Mouse (Mus musculus) intestine, embryonic 15.5 days (tissue): ENCODE measurements around the gene Poldip2. TPM values are rescaled to one million over a fixed set of nuclear protein-coding genes. Genes with fewer than 3 reads are reported as not detected.
A peak's percentile ranks its signal among the peaks of the same experiment; 100 is the strongest.

Experiments used
- ATAC-seq: fragments of 200-750 bp; cut with Nextera tagmentation; 2 replicates; pipeline ENCODE4 v1.8.0; 2017; ENCODE audit warnings: moderate TSS enrichment, moderate library complexity
- H3K27ac ChIP-seq: fragments of 300-500 bp; sonication (generic); 2 replicates; pipeline ENCODE4 v1.5.1; 2015; ENCODE audit warnings: mild to moderate bottlenecking, inconsistent platforms
- H3K27me3 ChIP-seq: fragments of 300-500 bp; sonication (generic); replicated peaks from 2 replicates; pipeline ENCODE4 v1.6.1; 2015; ENCODE audit warnings: inconsistent platforms
- H3K36me3 ChIP-seq: fragments of 300-500 bp; sonication (generic); 2 replicates; pipeline ENCODE4 v1.6.1; 2015; ENCODE audit warnings: inconsistent platforms
- H3K4me1 ChIP-seq: fragments of 300-500 bp; sonication (generic); replicated peaks from 2 replicates; pipeline ENCODE4 v1.6.1; 2015; ENCODE audit warnings: inconsistent platforms
- H3K4me2 ChIP-seq: fragments of 300-500 bp; sonication (generic); replicated peaks from 2 replicates; pipeline ENCODE4 v1.6.1; 2015; ENCODE audit warnings: mild to moderate bottlenecking, inconsistent platforms
- H3K4me3 ChIP-seq: fragments of 300-500 bp; sonication (generic); replicated peaks from 2 replicates; pipeline ENCODE4 v1.5.1; 2015; ENCODE audit warnings: inconsistent platforms
- H3K9ac ChIP-seq: fragments of 300-500 bp; sonication (generic); 2 replicates; pipeline ENCODE4 v1.6.1; 2015; ENCODE audit warnings: inconsistent platforms
- H3K9me3 ChIP-seq: fragments of 300-500 bp; sonication (generic); 2 replicates; pipeline ENCODE4 v1.6.1; 2016; ENCODE audit warnings: inconsistent platforms
- WGBS: fragments of 180-500 bp; shearing (Covaris S2); methylation state at CpG from one replicate; pipeline ENCODE4 v1.1.7; 2015; 5-methylcytosine and 5-hydroxymethylcytosine counted together
- polyA plus RNA-seq: library from polyadenylated mRNA; unstranded; fragments of >200 nt; fragmentation: Nextera tagmentation; extraction: Ambion mirVana; gene quantifications from 2 replicates; pipeline ENCODE4 v1.2.1, GENCODE M21; 2015

Gene Poldip2
- polyA plus RNA-seq, 1 experiment from 2014 or later, result 149 TPM

GRCm38 (mm10) chr11:78534516-78534915 lies 22.5 kb downstream of the Poldip2 start:
- no peak for ATAC-seq
- H3K4me3 ChIP-seq, result peak overlapping the region; percentile 82
- peaks cover 23% of the 10 kb centered on the region; the same call in 1 of the 2 replicates for H3K4me1 ChIP-seq
- 0 out of 2 replicates have a peak overlapping the region, but pooled peaks have one; percentile 98 for H3K27ac ChIP-seq
- WGBS, result 87% methylated on average over 4 of the region's 4 CpGs
- H3K36me3 ChIP-seq, result peaks cover 3% of the 10 kb centered on the region; the same call in 1 of the 2 replicates
- no peaks in the 10 kb centered on the region for H3K27me3 ChIP-seq
- peak overlapping the region; percentile 62 for H3K4me2 ChIP-seq
- no peaks in the 10 kb centered on the region for H3K9me3 ChIP-seq
- H3K9ac ChIP-seq, result peak overlapping the region; percentile 85

- WGBS, result under 1% methylated on average over 23 of the region's 23 CpGs
- H3K27me3 ChIP-seq, result no peaks in the 10 kb centered on the region
- peaks cover 23% of the 10 kb centered on the region; the same call in 1 of the 2 replicates for H3K4me1 ChIP-seq
- H3K4me3 ChIP-seq, result peak overlapping the region; percentile 82
- no peaks in the 10 kb centered on the region for H3K9me3 ChIP-seq
- peak overlapping the region; percentile 98 for H3K27ac ChIP-seq
- peak; percentile 24 for ATAC-seq
- peak overlapping the region; percentile 62 for H3K4me2 ChIP-seq
- H3K36me3 ChIP-seq, result peaks cover 4% of the 10 kb centered on the region; the same call in 1 of the 2 replicates
- H3K9ac ChIP-seq, result peak overlapping the region; percentile 85
Observed at GRCm38 (mm10) chr11:78535376-78536079, 23.5 kb downstream of the Poldip2 start.

- peak within 1 kb of the TSS; percentile 71 for H3K4me2 ChIP-seq
- under 1% methylated on average over 52 of the region's 52 CpGs for WGBS
- peaks cover 23% of the 10 kb centered on the region; the same call in 1 of the 2 replicates for H3K4me1 ChIP-seq
- peak; percentile 98 for ATAC-seq
- H3K9me3 ChIP-seq, result no peaks in the 10 kb centered on the region
- H3K27me3 ChIP-seq, result no peaks in the 10 kb centered on the region
- peaks cover 8% of the 10 kb centered on the region; the same call in 1 of the 2 replicates for H3K36me3 ChIP-seq
- H3K9ac ChIP-seq, result peak within 1 kb of the TSS; percentile 85
- peak within 1 kb of the TSS; percentile 82 for H3K4me3 ChIP-seq
- H3K27ac ChIP-seq, result peak within 1 kb of the TSS; percentile 98
Observed at GRCm38 (mm10) chr11:78536080-78536689, 24.2 kb downstream of the Poldip2 start, which contains the start of the genes Tnfaip1 and Ift20. Tnfaip1 (minus strand) TSS chr11:78536332. Ift20 (plus strand) TSS chr11:78536361.

GRCm38 (mm10) chr11:78536690-78537084 lies 24.7 kb downstream of the Poldip2 start:
- H3K9me3 ChIP-seq, result no peaks in the 10 kb centered on the region
- peaks cover 23% of the 10 kb centered on the region; the same call in 1 of the 2 replicates for H3K4me1 ChIP-seq
- ATAC-seq, result peak; percentile 5; the same call in 1 of the 2 replicates
- H3K9ac ChIP-seq, result peak overlapping the region; percentile 65
- H3K4me2 ChIP-seq, result peak overlapping the region; percentile 71
- H3K27ac ChIP-seq, result peak overlapping the region; percentile 78
- WGBS, result 1% methylated on average over 14 of the region's 14 CpGs
- peak overlapping the region; percentile 82 for H3K4me3 ChIP-seq
- no peaks in the 10 kb centered on the region for H3K27me3 ChIP-seq
- H3K36me3 ChIP-seq, result peaks cover 10% of the 10 kb centered on the region; the same call in 1 of the 2 replicates

- H3K9ac ChIP-seq, result no peak overlapping the region
- H3K9me3 ChIP-seq, result no peaks in the 10 kb centered on the region
- no peaks in the 10 kb centered on the region for H3K27me3 ChIP-seq
- H3K4me2 ChIP-seq, result no peak overlapping the region
- 82% methylated on average over 3 of the region's 3 CpGs for WGBS
- ATAC-seq, result no peak
- peaks cover 14% of the 10 kb centered on the region; the same call in 1 of the 2 replicates for H3K4me1 ChIP-seq
- no peak overlapping the region for H3K4me3 ChIP-seq
- no peak overlapping the region for H3K27ac ChIP-seq
- H3K36me3 ChIP-seq, result peaks cover 16% of the 10 kb centered on the region
Observed at GRCm38 (mm10) chr11:78540358-78540757, 28.4 kb downstream of the Poldip2 start.

- Histone ChIP-seq H3K27ac (no peak overlapping the region), H3K27me3 (no peaks in the 10 kb centered on the region), H3K36me3 (peaks cover 16% of the 10 kb centered on the region), H3K4me3 (no peak overlapping the region), H3K9ac (no peak overlapping the region), H3K4me2 (no peak overlapping the region), H3K4me1 (peaks cover 10% of the 10 kb centered on the region; the same call in 1 of the 2 replicates), H3K9me3 (no peaks in the 10 kb centered on the region)
- WGBS, result 93% methylated on average over 7 of the region's 7 CpGs
- ATAC-seq, result no peak
Observed at GRCm38 (mm10) chr11:78544449-78545111, 32.6 kb downstream of the Poldip2 start.

- no peak for ATAC-seq
- Histone ChIP-seq H3K9ac (no peak overlapping the region), H3K27me3 (no peaks in the 10 kb centered on the region), H3K27ac (no peak overlapping the region), H3K4me1 (peaks cover 10% of the 10 kb centered on the region; the same call in 1 of the 2 replicates), H3K4me3 (no peak overlapping the region), H3K36me3 (peaks cover 16% of the 10 kb centered on the region), H3K4me2 (no peak overlapping the region), H3K9me3 (no peaks in the 10 kb centered on the region)
- WGBS, result 51% methylated on average over 8 of the region's 8 CpGs
Observed at GRCm38 (mm10) chr11:78545181-78545580, 33.2 kb downstream of the Poldip2 start.

- H3K27ac ChIP-seq, result no peak overlapping the region
- H3K9me3 ChIP-seq, result no peaks in the 10 kb centered on the region
- H3K27me3 ChIP-seq, result no peaks in the 10 kb centered on the region
- peaks cover 15% of the 10 kb centered on the region; the same call in 1 of the 2 replicates for H3K4me1 ChIP-seq
- no peak overlapping the region for H3K4me3 ChIP-seq
- peaks cover 4% of the 10 kb centered on the region for H3K36me3 ChIP-seq
- H3K9ac ChIP-seq, result no peak overlapping the region
- peak overlapping the region; percentile 82; the same call in 1 of the 2 replicates for H3K4me2 ChIP-seq
- 73% methylated on average over 2 of the region's 2 CpGs for WGBS
- no peak for ATAC-seq
Observed at GRCm38 (mm10) chr11:78547718-78548460, 35.9 kb downstream of the Poldip2 start.

- peak overlapping the region; percentile 82 for H3K4me2 ChIP-seq
- no peaks in the 10 kb centered on the region for H3K36me3 ChIP-seq
- no peak for ATAC-seq
- no peaks in the 10 kb centered on the region for H3K27me3 ChIP-seq
- H3K27ac ChIP-seq, result 0 out of 2 replicates have a peak overlapping the region, but pooled peaks have one; percentile 81
- H3K4me3 ChIP-seq, result peak overlapping the region; percentile 70
- peaks cover 15% of the 10 kb centered on the region; the same call in 1 of the 2 replicates for H3K4me1 ChIP-seq
- H3K9ac ChIP-seq, result peak overlapping the region; percentile 77
- 8% methylated on average over 5 of the region's 5 CpGs for WGBS
- H3K9me3 ChIP-seq, result no peaks in the 10 kb centered on the region
Observed at GRCm38 (mm10) chr11:78549491-78549987, 37.5 kb downstream of the Poldip2 start.

GRCm38 (mm10) chr11:78550168-78551058 lies 38.4 kb downstream of the Poldip2 start, which contains the start of gene Tmem97:
Tmem97 (minus strand) TSS chr11:78550777.
- Histone ChIP-seq H3K4me3 (peak within 1 kb of the TSS; percentile 70), H3K27me3 (no peaks in the 10 kb centered on the region), H3K9me3 (no peaks in the 10 kb centered on the region), H3K36me3 (no peaks in the 10 kb centered on the region), H3K9ac (peak within 1 kb of the TSS; percentile 77), H3K27ac (peak within 1 kb of the TSS; percentile 81), H3K4me2 (peak within 1 kb of the TSS; percentile 82), H3K4me1 (peaks cover 15% of the 10 kb centered on the region; the same call in 1 of the 2 replicates)
- WGBS, result under 1% methylated on average over 60 of the region's 60 CpGs
- ATAC-seq, result peak; percentile 99
